Mouse (Mus musculus): ENCODE measurements around the gene Sbno2. TPM values are rescaled to one million over a fixed set of nuclear protein-coding genes. Genes with fewer than 3 reads are reported as not detected.

Gene Sbno2
- polyA plus RNA-seq, 1 experiment from 2014 or later = 5.6 TPM

GRCm38 (mm10) chr10:80030736-80031135 is 74.6 kb downstream of the Sbno2 start:
- ATAC-seq (replicated peaks; ENCODE audit: insufficient number of reproducible peaks, low FRiP score, low TSS enrichment, low read depth) (no peak), DNase-seq (ENCODE audit: low spot score) (no peak)
- no peak overlapping the region for H3K9ac ChIP-seq (replicated peaks; ENCODE audit: low read length)
- no peak overlapping the region for H3K27ac ChIP-seq (replicated peaks; ENCODE audit: low read depth, low read length)
- peaks cover 4% of the 10 kb centered on the region for H3K36me3 ChIP-seq (replicated peaks; ENCODE audit: control insufficient read depth, insufficient read depth, low read depth, low read length)
- H3K9me3 ChIP-seq (replicated peaks; ENCODE audit: control insufficient read depth, low read length) = no peaks in the 10 kb centered on the region
- 86% methylated on average over 17 of the region's 17 CpGs for WGBS
- no peak overlapping the region for H3K4me3 ChIP-seq (ENCODE audit: low read depth, low read length)
- H3K27me3 ChIP-seq (ENCODE audit: control insufficient read depth, insufficient read depth, low read length) = no peaks in the 10 kb centered on the region
- H3K4me1 ChIP-seq (ENCODE audit: control insufficient read depth, insufficient read depth, low read length) = no peaks in the 10 kb centered on the region
- H3K4me2 ChIP-seq (ENCODE audit: low read depth, low read length) = no peak overlapping the region

DNA sequence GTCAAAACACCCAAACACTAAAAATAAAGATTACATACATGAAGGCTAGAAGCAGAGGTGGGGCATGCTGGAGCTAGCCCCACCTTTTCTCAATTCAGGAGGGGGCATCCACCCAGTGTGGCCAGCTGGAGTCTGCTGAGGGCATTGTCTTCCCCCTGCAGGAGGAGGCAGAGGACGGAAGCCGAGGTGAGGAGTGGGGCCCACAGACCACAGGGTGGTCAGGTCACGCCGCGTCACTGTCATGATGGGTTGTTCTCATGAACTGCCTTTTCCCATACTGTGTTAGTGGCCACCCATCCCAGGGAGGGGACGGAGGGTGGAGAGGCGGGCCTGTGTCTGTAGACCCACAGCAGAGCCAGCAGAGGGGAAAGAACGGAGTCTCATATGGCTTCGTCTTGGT is 75.2 kb downstream of the Sbno2 start:
- H3K27me3 ChIP-seq (ENCODE audit: control insufficient read depth, insufficient read depth, low read length) = no peaks in the 10 kb centered on the region
- H3K9me3 ChIP-seq (replicated peaks; ENCODE audit: control insufficient read depth, low read length) = no peaks in the 10 kb centered on the region
- H3K4me1 ChIP-seq (ENCODE audit: control insufficient read depth, insufficient read depth, low read length) = no peaks in the 10 kb centered on the region
- WGBS = 90% methylated on average over 8 of the region's 9 CpGs
- no peak overlapping the region for H3K9ac ChIP-seq (replicated peaks; ENCODE audit: low read length)
- no peak overlapping the region for H3K4me2 ChIP-seq (ENCODE audit: low read depth, low read length)
- H3K4me3 ChIP-seq (ENCODE audit: low read depth, low read length) = no peak overlapping the region
- H3K27ac ChIP-seq (replicated peaks; ENCODE audit: low read depth, low read length) = no peak overlapping the region
- no peaks in the 10 kb centered on the region for H3K36me3 ChIP-seq (replicated peaks; ENCODE audit: control insufficient read depth, insufficient read depth, low read depth, low read length)
- ATAC-seq (replicated peaks; ENCODE audit: insufficient number of reproducible peaks, low FRiP score, low TSS enrichment, low read depth) (no peak), DNase-seq (ENCODE audit: low spot score) (no peak)

DNA sequence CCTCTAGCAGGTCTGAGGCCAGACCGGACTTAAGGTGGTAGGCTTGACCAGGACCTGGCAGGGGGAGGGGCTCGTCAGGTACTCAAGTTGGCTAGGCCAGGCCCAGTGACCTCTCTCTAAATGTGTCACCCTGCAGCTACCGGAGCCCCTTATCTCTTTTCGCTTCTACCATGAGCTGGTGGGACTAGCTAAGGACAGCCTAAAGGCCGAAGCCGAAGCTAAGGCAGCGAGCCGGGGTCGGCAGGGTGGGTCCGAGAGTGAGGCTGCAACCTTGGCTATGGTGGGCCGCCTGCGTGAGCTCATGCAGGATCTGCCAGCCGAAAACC is 76.9 kb downstream of the Sbno2 start:
- H3K9ac ChIP-seq (replicated peaks; ENCODE audit: low read length) = no peak overlapping the region
- ATAC-seq (replicated peaks; ENCODE audit: insufficient number of reproducible peaks, low FRiP score, low TSS enrichment, low read depth) = no peak
- no peaks in the 10 kb centered on the region for H3K9me3 ChIP-seq (replicated peaks; ENCODE audit: control insufficient read depth, low read length)
- H3K27me3 ChIP-seq (ENCODE audit: control insufficient read depth, insufficient read depth, low read length) = no peaks in the 10 kb centered on the region
- no peak overlapping the region for H3K4me2 ChIP-seq (ENCODE audit: low read depth, low read length)
- no peak overlapping the region for H3K27ac ChIP-seq (replicated peaks; ENCODE audit: low read depth, low read length)
- H3K4me1 ChIP-seq (ENCODE audit: control insufficient read depth, insufficient read depth, low read length) = no peaks in the 10 kb centered on the region
- no peak overlapping the region for H3K4me3 ChIP-seq (ENCODE audit: low read depth, low read length)
- no peak for DNase-seq (ENCODE audit: low spot score)
- no peaks in the 10 kb centered on the region for H3K36me3 ChIP-seq (replicated peaks; ENCODE audit: control insufficient read depth, insufficient read depth, low read depth, low read length)
- WGBS = 94% methylated on average over 13 of the region's 13 CpGs

DNA sequence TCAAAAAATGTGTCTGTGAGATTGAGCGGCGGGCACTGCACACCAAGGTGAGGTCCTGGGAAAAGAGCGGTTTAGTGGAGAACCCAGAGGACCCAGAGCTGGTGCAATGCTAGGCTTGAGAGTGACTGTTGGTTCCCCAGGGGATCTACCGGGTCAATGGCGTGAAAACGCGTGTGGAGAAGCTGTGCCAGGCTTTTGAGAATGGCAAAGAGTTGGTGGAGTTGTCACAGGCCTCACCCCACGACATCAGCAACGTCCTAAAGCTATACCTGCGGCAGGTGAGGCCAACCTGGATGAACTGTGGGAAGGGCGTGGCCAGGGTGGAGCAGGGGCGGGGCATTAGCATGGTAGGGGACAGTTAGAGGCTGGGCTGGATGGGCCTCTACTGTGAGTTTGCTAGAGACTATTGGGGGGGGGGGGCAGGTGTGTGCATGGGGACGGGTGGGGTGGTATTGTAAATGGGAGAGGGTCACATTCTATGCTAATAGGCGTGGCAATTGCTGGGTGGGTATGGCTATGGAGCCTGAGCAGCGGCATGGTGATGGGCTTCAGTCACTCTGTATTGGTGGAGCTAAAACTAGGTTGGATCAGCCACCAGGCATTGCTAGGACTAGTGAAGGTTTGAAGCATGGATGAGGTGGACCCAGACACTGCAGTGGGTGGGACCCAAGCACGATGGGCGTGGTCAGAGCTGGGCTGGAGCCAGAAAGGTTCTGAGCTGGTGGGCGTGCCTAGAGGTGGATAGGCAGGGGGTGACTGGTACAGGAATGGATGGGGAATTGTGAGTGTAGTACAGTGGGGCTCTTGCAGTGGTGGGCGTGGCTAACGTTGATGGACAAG is 77.5 kb downstream of the Sbno2 start:
- ATAC-seq (replicated peaks; ENCODE audit: insufficient number of reproducible peaks, low FRiP score, low TSS enrichment, low read depth) (no peak), DNase-seq (ENCODE audit: low spot score) (no peak)
- H3K4me2 ChIP-seq (ENCODE audit: low read depth, low read length) = no peak overlapping the region
- H3K9me3 ChIP-seq (replicated peaks; ENCODE audit: control insufficient read depth, low read length) = no peaks in the 10 kb centered on the region
- H3K4me1 ChIP-seq (ENCODE audit: control insufficient read depth, insufficient read depth, low read length) = no peaks in the 10 kb centered on the region
- no peak overlapping the region for H3K4me3 ChIP-seq (ENCODE audit: low read depth, low read length)
- H3K36me3 ChIP-seq (replicated peaks; ENCODE audit: control insufficient read depth, insufficient read depth, low read depth, low read length) = no peaks in the 10 kb centered on the region
- WGBS = 71% methylated on average over 20 of the region's 20 CpGs
- H3K9ac ChIP-seq (replicated peaks; ENCODE audit: low read length) = no peak overlapping the region
- H3K27me3 ChIP-seq (ENCODE audit: control insufficient read depth, insufficient read depth, low read length) = no peaks in the 10 kb centered on the region
- H3K27ac ChIP-seq (replicated peaks; ENCODE audit: low read depth, low read length) = no peak overlapping the region

DNA sequence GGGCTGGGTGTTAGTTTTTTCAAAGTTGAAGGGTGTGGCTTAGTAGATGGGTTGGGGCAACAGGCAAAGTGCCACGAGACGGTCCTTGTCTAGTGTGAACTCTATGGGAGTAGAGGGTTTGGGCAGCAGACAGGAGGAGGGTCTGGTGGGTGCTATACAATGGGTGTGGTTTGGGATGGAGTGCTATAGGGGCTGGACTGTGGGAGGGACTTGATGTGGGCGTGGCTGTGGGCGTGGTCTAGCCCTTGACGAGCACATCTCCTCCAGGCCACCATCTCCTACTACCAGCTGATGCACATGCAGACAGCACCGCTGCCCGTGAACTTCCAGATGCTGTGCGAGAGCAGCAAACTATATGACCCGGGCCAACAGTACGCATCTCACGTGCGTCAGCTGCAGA is 79.5 kb downstream of the Sbno2 start:
- Histone ChIP-seq H3K27ac (replicated peaks; ENCODE audit: low read depth, low read length) (no peak overlapping the region), H3K36me3 (replicated peaks; ENCODE audit: control insufficient read depth, insufficient read depth, low read depth, low read length) (no peaks in the 10 kb centered on the region), H3K4me2 (ENCODE audit: low read depth, low read length) (no peak overlapping the region), H3K4me1 (ENCODE audit: control insufficient read depth, insufficient read depth, low read length) (no peaks in the 10 kb centered on the region), H3K9ac (replicated peaks; ENCODE audit: low read length) (no peak overlapping the region), H3K4me3 (ENCODE audit: low read depth, low read length) (no peak overlapping the region), H3K27me3 (ENCODE audit: control insufficient read depth, insufficient read depth, low read length) (no peaks in the 10 kb centered on the region), H3K9me3 (replicated peaks; ENCODE audit: control insufficient read depth, low read length) (no peaks in the 10 kb centered on the region)
- DNase-seq (ENCODE audit: low spot score) (no peak), ATAC-seq (replicated peaks; ENCODE audit: insufficient number of reproducible peaks, low FRiP score, low TSS enrichment, low read depth) (peak; percentile 57; the same call in 1 of the 2 replicates)
- 60% methylated on average over 12 of the region's 12 CpGs for WGBS

GRCm38 (mm10) chr10:80025463-80025862 is 79.9 kb downstream of the Sbno2 start:
- Histone ChIP-seq H3K27ac (replicated peaks; ENCODE audit: low read depth, low read length) (no peak overlapping the region), H3K36me3 (replicated peaks; ENCODE audit: control insufficient read depth, insufficient read depth, low read depth, low read length) (no peaks in the 10 kb centered on the region), H3K4me3 (ENCODE audit: low read depth, low read length) (no peak overlapping the region), H3K9ac (replicated peaks; ENCODE audit: low read length) (no peak overlapping the region), H3K4me1 (ENCODE audit: control insufficient read depth, insufficient read depth, low read length) (no peaks in the 10 kb centered on the region; the same call in 1 of the 2 replicates), H3K9me3 (replicated peaks; ENCODE audit: control insufficient read depth, low read length) (no peaks in the 10 kb centered on the region), H3K4me2 (ENCODE audit: low read depth, low read length) (no peak overlapping the region), H3K27me3 (ENCODE audit: control insufficient read depth, insufficient read depth, low read length) (no peaks in the 10 kb centered on the region)
- no peak for DNase-seq (ENCODE audit: low spot score)
- WGBS = 79% methylated on average over 10 of the region's 10 CpGs
- 0 out of 2 replicates have a peak, but pooled peaks have one; percentile 12 for ATAC-seq (replicated peaks; ENCODE audit: insufficient number of reproducible peaks, low FRiP score, low TSS enrichment, low read depth)

DNA sequence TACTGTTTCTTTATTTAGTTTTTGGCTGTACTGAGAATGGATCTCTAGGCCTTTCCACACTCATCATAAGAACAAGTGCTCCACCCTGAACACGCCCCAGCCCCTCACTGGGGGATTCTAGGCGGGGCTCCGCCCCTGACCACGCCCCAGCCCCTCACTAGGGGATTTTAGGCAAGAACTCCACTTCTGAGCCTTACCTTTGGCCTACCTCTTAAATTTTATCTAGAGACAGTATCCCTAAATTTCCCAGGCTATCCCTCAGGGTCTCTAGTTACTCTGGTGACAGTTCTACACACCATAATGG is 80.4 kb downstream of the Sbno2 start:
- Histone ChIP-seq H3K9ac (replicated peaks; ENCODE audit: low read length) (no peak overlapping the region), H3K27ac (replicated peaks; ENCODE audit: low read depth, low read length) (no peak overlapping the region), H3K4me1 (ENCODE audit: control insufficient read depth, insufficient read depth, low read length) (no peaks in the 10 kb centered on the region; the same call in 1 of the 2 replicates), H3K4me3 (ENCODE audit: low read depth, low read length) (no peak overlapping the region), H3K9me3 (replicated peaks; ENCODE audit: control insufficient read depth, low read length) (no peaks in the 10 kb centered on the region), H3K36me3 (replicated peaks; ENCODE audit: control insufficient read depth, insufficient read depth, low read depth, low read length) (no peaks in the 10 kb centered on the region), H3K27me3 (ENCODE audit: control insufficient read depth, insufficient read depth, low read length) (no peaks in the 10 kb centered on the region), H3K4me2 (ENCODE audit: low read depth, low read length) (no peak overlapping the region)
- WGBS = 55% methylated on average over 4 of the region's 4 CpGs
- no peak for DNase-seq (ENCODE audit: low spot score)
- no peak for ATAC-seq (replicated peaks; ENCODE audit: insufficient number of reproducible peaks, low FRiP score, low TSS enrichment, low read depth)

- H3K4me1 ChIP-seq (ENCODE audit: control insufficient read depth, insufficient read depth, low read length) = no peaks in the 10 kb centered on the region; the same call in none of the 2 replicates
- no peak for ATAC-seq (replicated peaks; ENCODE audit: insufficient number of reproducible peaks, low FRiP score, low TSS enrichment, low read depth)
- DNase-seq (ENCODE audit: low spot score) = no peak
- no peak overlapping the region for H3K4me2 ChIP-seq (ENCODE audit: low read depth, low read length)
- H3K36me3 ChIP-seq (replicated peaks; ENCODE audit: control insufficient read depth, insufficient read depth, low read depth, low read length) = no peaks in the 10 kb centered on the region
- H3K27me3 ChIP-seq (ENCODE audit: control insufficient read depth, insufficient read depth, low read length) = no peaks in the 10 kb centered on the region
- H3K4me3 ChIP-seq (ENCODE audit: low read depth, low read length) = no peak overlapping the region
- H3K9me3 ChIP-seq (replicated peaks; ENCODE audit: control insufficient read depth, low read length) = no peaks in the 10 kb centered on the region
- 80% methylated on average over 15 of the region's 15 CpGs for WGBS
- H3K9ac ChIP-seq (replicated peaks; ENCODE audit: low read length) = no peak overlapping the region
- H3K27ac ChIP-seq (replicated peaks; ENCODE audit: low read depth, low read length) = no peak overlapping the region
These were observed 80.9 kb downstream of the Sbno2 start for GRCm38 (mm10) chr10:80024229-80025043.

Data from embryonic facial prominence, embryonic 11.5 days (tissue).